Mouse (Mus musculus): Measurements from ENCODE around the gene Zdhhc1.

GRCm38 (mm10) chr8:105517346-105517745, 20.6 kb upstream of the Zdhhc1 start:
- no peak for TF ChIP-seq POLR2A (IDR thresholded peaks at IDR 0.05; ENCODE audit: insufficient read depth, low read depth, low read length)
- no peak for TF ChIP-seq CTCF (IDR thresholded peaks at IDR 0.05; ENCODE audit: insufficient read depth, low read depth, low read length)

Measured in olfactory bulb, adult 2 months (tissue).